Mouse (Mus musculus): ENCODE results near the gene Rabl6. TPM values are rescaled to one million over a fixed set of nuclear protein-coding genes. Genes with fewer than 3 reads are reported as not detected.
"Not testable (repeated sequence)": the region's sequence is repeated elsewhere in the genome, so short reads cannot be mapped to it uniquely, and the experiment has no call there.

The Rabl6 gene
- polyA plus RNA-seq, 1 experiment from 2014 or later: 79.0 TPM

- not testable (repeated sequence) for H3K4me1 ChIP-seq; H3K9ac ChIP-seq; H3K4me2 ChIP-seq (replicated peaks); H3K27me3 ChIP-seq; H3K4me3 ChIP-seq; H3K36me3 ChIP-seq; H3K27ac ChIP-seq; H3K9me3 ChIP-seq; ATAC-seq (ENCODE audit: insufficient number of reproducible peaks, insufficient read depth, low FRiP score, low TSS enrichment)
- 90% methylated on average over 4 of the region's 4 CpGs for WGBS
These were observed 55.0 kb downstream of the Rabl6 start for GRCm38 (mm10) chr2:25553171-25553786.

- ATAC-seq (ENCODE audit: insufficient number of reproducible peaks, insufficient read depth, low FRiP score, low TSS enrichment): no peak
- no peaks in the 10 kb centered on the region for H3K9me3 ChIP-seq
- H3K27me3 ChIP-seq: no peaks in the 10 kb centered on the region
- H3K9ac ChIP-seq: no peak overlapping the region
- H3K4me3 ChIP-seq: no peak overlapping the region
- H3K36me3 ChIP-seq: no peaks in the 10 kb centered on the region
- no peak overlapping the region for H3K27ac ChIP-seq
- H3K4me2 ChIP-seq (replicated peaks): no peak overlapping the region
- 41% methylated on average over 5 of the region's 5 CpGs for WGBS
- no peaks in the 10 kb centered on the region for H3K4me1 ChIP-seq
These were observed 57.1 kb downstream of the Rabl6 start for GRCm38 (mm10) chr2:25551186-25551585.

DNA sequence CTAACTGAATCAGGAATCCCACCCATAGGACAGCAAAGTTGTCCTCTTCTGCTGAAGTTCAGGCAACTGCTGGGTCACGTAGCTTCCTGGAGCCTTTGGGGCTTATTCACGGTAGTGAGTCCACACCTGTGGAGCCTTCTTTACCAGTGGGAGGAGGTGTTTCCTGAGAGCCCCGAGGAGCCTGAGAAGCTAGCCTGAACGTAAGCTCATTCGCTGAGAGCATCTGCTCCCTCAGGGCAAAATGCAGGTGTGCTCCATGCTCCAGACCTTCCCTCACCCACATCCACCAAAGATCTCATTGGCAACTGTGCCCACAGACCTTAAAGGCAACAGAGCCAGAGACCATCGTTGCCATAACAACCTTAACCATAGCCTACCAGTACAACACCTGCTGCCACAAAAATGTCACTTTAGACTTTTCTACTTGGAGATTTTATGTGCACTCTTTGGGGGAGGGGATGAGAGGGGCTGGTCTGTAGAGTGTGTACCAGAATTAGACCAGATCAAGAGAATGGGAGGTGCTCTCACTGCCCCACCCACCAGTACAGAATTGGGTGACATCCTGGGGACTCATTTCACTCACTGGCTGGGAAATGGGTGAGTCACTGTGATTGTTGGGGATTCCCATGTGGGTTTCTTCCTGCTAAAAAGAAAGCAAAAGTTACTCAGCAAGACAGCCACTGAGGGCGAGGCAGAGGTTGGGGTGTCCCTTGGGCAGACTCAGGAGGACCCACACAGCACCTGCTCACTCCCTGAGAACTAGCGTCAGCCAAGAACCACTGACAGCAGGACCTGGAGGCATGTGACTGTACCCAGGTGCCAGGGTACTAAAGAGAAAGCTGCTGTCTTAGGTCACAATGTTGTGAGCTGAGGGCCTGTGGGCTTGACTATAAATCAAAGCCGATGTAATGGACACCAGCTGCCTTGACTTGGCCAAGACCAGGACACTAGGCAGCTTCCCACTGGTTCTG lies 59.0 kb downstream of the Rabl6 start:
- WGBS: 72% methylated on average over 9 of the region's 9 CpGs
- Histone ChIP-seq H3K9me3 (no peaks in the 10 kb centered on the region), H3K27ac (no peak overlapping the region), H3K36me3 (no peaks in the 10 kb centered on the region), H3K4me1 (peaks cover 7% of the 10 kb centered on the region), H3K4me3 (no peak overlapping the region), H3K9ac (no peak overlapping the region), H3K27me3 (no peaks in the 10 kb centered on the region), H3K4me2 (replicated peaks) (no peak overlapping the region)
- ATAC-seq (ENCODE audit: insufficient number of reproducible peaks, insufficient read depth, low FRiP score, low TSS enrichment): no peak

GRCm38 (mm10) chr2:25546811-25547491 lies 61.4 kb downstream of the Rabl6 start, which contains the start of gene Traf2:
TSS of gene Traf2 (minus strand) at chr2:25546940.
- peak within 1 kb of the TSS; percentile 79 for H3K9ac ChIP-seq
- no peaks in the 10 kb centered on the region for H3K36me3 ChIP-seq
- H3K4me1 ChIP-seq: peaks cover 7% of the 10 kb centered on the region
- WGBS: 3% methylated on average over 48 of the region's 48 CpGs
- peak within 1 kb of the TSS; percentile 78 for H3K4me2 ChIP-seq (replicated peaks)
- no peaks in the 10 kb centered on the region for H3K9me3 ChIP-seq
- peak within 1 kb of the TSS; percentile 68 for H3K4me3 ChIP-seq
- H3K27ac ChIP-seq: peak within 1 kb of the TSS; percentile 63; the same call in 1 of the 2 replicates
- peak; percentile 99 for ATAC-seq (ENCODE audit: insufficient number of reproducible peaks, insufficient read depth, low FRiP score, low TSS enrichment)
- H3K27me3 ChIP-seq: no peaks in the 10 kb centered on the region

- peak overlapping the region; percentile 78 for H3K4me2 ChIP-seq (replicated peaks)
- ATAC-seq (ENCODE audit: insufficient number of reproducible peaks, insufficient read depth, low FRiP score, low TSS enrichment): peak; percentile 37; the same call in 1 of the 2 replicates
- no peaks in the 10 kb centered on the region for H3K36me3 ChIP-seq
- H3K4me1 ChIP-seq: peaks cover 7% of the 10 kb centered on the region
- H3K9ac ChIP-seq: peak overlapping the region; percentile 79
- 7% methylated on average over 43 of the region's 43 CpGs for WGBS
- H3K4me3 ChIP-seq: peak overlapping the region; percentile 68
- no peaks in the 10 kb centered on the region for H3K27me3 ChIP-seq
- H3K27ac ChIP-seq: peak overlapping the region; percentile 63; the same call in 1 of the 2 replicates
- no peaks in the 10 kb centered on the region for H3K9me3 ChIP-seq
These were observed 62.1 kb downstream of the Rabl6 start for GRCm38 (mm10) chr2:25545996-25546810.

GRCm38 (mm10) chr2:25541644-25542367 lies 66.5 kb downstream of the Rabl6 start:
- Histone ChIP-seq H3K4me1 (peaks cover 7% of the 10 kb centered on the region), H3K27ac (no peak overlapping the region), H3K36me3 (peaks cover 27% of the 10 kb centered on the region), H3K4me3 (no peak overlapping the region), H3K9me3 (no peaks in the 10 kb centered on the region), H3K27me3 (no peaks in the 10 kb centered on the region), H3K4me2 (replicated peaks) (no peak overlapping the region), H3K9ac (no peak overlapping the region)
- no peak for ATAC-seq (ENCODE audit: insufficient number of reproducible peaks, insufficient read depth, low FRiP score, low TSS enrichment)
- WGBS: 83% methylated on average over 10 of the region's 10 CpGs

- ATAC-seq (ENCODE audit: insufficient number of reproducible peaks, insufficient read depth, low FRiP score, low TSS enrichment): no peak
- peaks cover 40% of the 10 kb centered on the region for H3K36me3 ChIP-seq
- 97% methylated on average over 4 of the region's 4 CpGs for WGBS
- H3K4me2 ChIP-seq (replicated peaks): no peak overlapping the region
- no peak overlapping the region for H3K4me3 ChIP-seq
- H3K27me3 ChIP-seq: no peaks in the 10 kb centered on the region
- peaks cover under 1% of the 10 kb centered on the region; the same call in 1 of the 2 replicates for H3K4me1 ChIP-seq
- no peak overlapping the region for H3K9ac ChIP-seq
- no peak overlapping the region for H3K27ac ChIP-seq
- H3K9me3 ChIP-seq: no peaks in the 10 kb centered on the region
These were observed 67.8 kb downstream of the Rabl6 start for GRCm38 (mm10) chr2:25540541-25540948.

GRCm38 (mm10) chr2:25536531-25536930 lies 71.8 kb downstream of the Rabl6 start:
- WGBS: 93% methylated on average over 8 of the region's 8 CpGs
- no peak for ATAC-seq (ENCODE audit: insufficient number of reproducible peaks, insufficient read depth, low FRiP score, low TSS enrichment)

GRCm38 (mm10) chr2:25534866-25535182 lies 73.5 kb downstream of the Rabl6 start:
- no peak for ATAC-seq (ENCODE audit: insufficient number of reproducible peaks, insufficient read depth, low FRiP score, low TSS enrichment)
- Histone ChIP-seq H3K27ac (no peak overlapping the region), H3K4me2 (replicated peaks) (no peak overlapping the region), H3K4me1 (no peaks in the 10 kb centered on the region), H3K27me3 (no peaks in the 10 kb centered on the region), H3K36me3 (peaks cover 82% of the 10 kb centered on the region), H3K9me3 (no peaks in the 10 kb centered on the region), H3K9ac (no peak overlapping the region), H3K4me3 (no peak overlapping the region)
- WGBS: 94% methylated on average over 2 of the region's 2 CpGs

More at GRCm38 (mm10) chr2:25536531-25536930, 71.8 kb downstream of the Rabl6 start:
- no peaks in the 10 kb centered on the region for H3K27me3 ChIP-seq
- H3K4me1 ChIP-seq: no peaks in the 10 kb centered on the region
- H3K4me2 ChIP-seq (replicated peaks): no peak overlapping the region
- H3K9ac ChIP-seq: no peak overlapping the region
- peaks cover 69% of the 10 kb centered on the region for H3K36me3 ChIP-seq
- no peak overlapping the region for H3K4me3 ChIP-seq
- no peaks in the 10 kb centered on the region for H3K9me3 ChIP-seq
- no peak overlapping the region for H3K27ac ChIP-seq

DNA sequence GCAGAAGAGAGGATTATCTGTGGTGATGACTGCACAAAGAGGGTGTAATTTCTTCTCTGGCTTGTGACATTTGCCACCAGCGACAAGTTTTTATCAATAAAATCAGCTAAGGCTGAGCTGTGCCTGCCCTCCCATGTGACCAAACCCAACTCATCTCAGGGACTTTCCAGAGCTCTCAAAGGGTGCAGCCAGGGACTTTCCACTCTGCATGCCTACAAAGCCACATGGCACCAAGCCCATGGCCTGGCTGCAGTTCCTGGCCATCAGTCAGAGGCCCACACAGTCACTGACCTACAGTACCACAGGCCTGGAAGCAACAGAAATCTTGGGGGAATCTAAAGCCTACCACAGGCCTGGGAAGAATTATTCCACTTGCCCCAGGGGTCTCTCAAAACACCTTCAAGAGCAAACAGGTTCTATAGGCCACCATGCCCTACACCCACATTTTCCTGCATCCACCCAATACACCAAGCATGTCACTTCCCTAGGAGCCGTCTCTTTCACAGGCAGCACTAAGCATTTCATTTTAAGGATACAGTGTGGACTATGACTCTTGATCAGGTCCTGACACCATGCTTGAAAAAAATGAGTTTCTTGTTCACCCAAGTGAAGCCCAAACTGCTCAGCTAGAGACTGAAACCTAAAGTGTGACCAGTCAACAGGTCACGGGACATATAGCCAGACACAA lies 74.0 kb downstream of the Rabl6 start:
- Histone ChIP-seq H3K36me3 (peaks cover 81% of the 10 kb centered on the region), H3K9ac (no peak overlapping the region)
- 87% methylated on average over 3 of the region's 3 CpGs for WGBS

More for the DNA sequence above, 74.0 kb downstream of the Rabl6 start:
- no peak overlapping the region for H3K4me2 ChIP-seq (replicated peaks)
- H3K4me3 ChIP-seq: no peak overlapping the region
- H3K27ac ChIP-seq: no peak overlapping the region
- no peaks in the 10 kb centered on the region for H3K9me3 ChIP-seq
- H3K27me3 ChIP-seq: no peaks in the 10 kb centered on the region
- no peaks in the 10 kb centered on the region for H3K4me1 ChIP-seq
- no peak for ATAC-seq (ENCODE audit: insufficient number of reproducible peaks, insufficient read depth, low FRiP score, low TSS enrichment)

All from embryonic facial prominence, embryonic 12.5 days (tissue).